9 mouse cellular contexts compared by ENCODE assay signal in genomic region chr9:83652590-83653172, GRCm38 (mm10).
DNase-seq lines count a peak whose midpoint lies in the region; ATAC-seq and TF ChIP-seq lines count a peak whose summit lies in the region.
"Had no signal": no experiment of that assay in that cellular context is flagged by ENCODE, and none has a peak within 500 bp of the region (broad histone marks: within the 10 kb centered on the region; RNA-seq: fewer than 3 reads in every experiment).

No protein-coding gene starts in this region.

- no peaks in the 10 kb centered on the region for H3K9me3 ChIP-seq in forebrain, embryonic 13.5 days (replicated peaks)
- no peaks in the 10 kb centered on the region for H3K9me3 ChIP-seq in forebrain, embryonic 12.5 days
- H3K9me3 ChIP-seq: limb, embryonic 13.5 days had no signal

- no peaks in the 10 kb centered on the region for H3K36me3 ChIP-seq in forebrain, embryonic 13.5 days (ENCODE audit: poor library complexity, severe bottlenecking)
- H3K36me3 ChIP-seq in forebrain, embryonic 12.5 days (replicated peaks): no peaks in the 10 kb centered on the region
- no peaks in the 10 kb centered on the region for H3K36me3 ChIP-seq in small intestine, adult 2 months (ENCODE audit: control insufficient read depth, insufficient read depth, low read length)
- H3K36me3 ChIP-seq: limb, embryonic 13.5 days had no signal

- peaks cover 18% of the 10 kb centered on the region for H3K4me1 ChIP-seq in forebrain, embryonic 13.5 days
- peaks cover 12% of the 10 kb centered on the region for H3K4me1 ChIP-seq in forebrain, embryonic 12.5 days
- no peaks in the 10 kb centered on the region for H3K4me1 ChIP-seq in small intestine, adult 2 months (ENCODE audit: control insufficient read depth, insufficient read depth, insufficient read length, low read length)

- no peak overlapping the region for H3K4me2 ChIP-seq in forebrain, embryonic 13.5 days
- H3K4me2 ChIP-seq in forebrain, embryonic 12.5 days: no peak overlapping the region
- H3K4me2 ChIP-seq: limb, embryonic 13.5 days had no signal

- 32% methylated on average over 15 of the region's 15 CpGs for WGBS in forebrain, embryonic 13.5 days
- 28% methylated on average over 15 of the region's 15 CpGs for WGBS in forebrain, embryonic 12.5 days
- WGBS in small intestine, adult 2 months: 27% methylated on average over 15 of the region's 15 CpGs

- peak; percentile 68; the same call in 1 of the 2 replicates for TF ChIP-seq CTCF in small intestine, adult 2 months (IDR thresholded peaks at IDR 0.05; ENCODE audit: extremely low read depth, insufficient read length, insufficient replicate concordance, low read depth, low read length)

- no peak overlapping the region for H3K4me3 ChIP-seq in forebrain, embryonic 13.5 days
- no peak overlapping the region for H3K4me3 ChIP-seq in forebrain, embryonic 12.5 days (replicated peaks)
- no peak overlapping the region for H3K4me3 ChIP-seq in small intestine, adult 2 months (ENCODE audit: low read depth, low read length)
- H3K4me3 ChIP-seq: limb, embryonic 13.5 days had no signal

- H3K27ac ChIP-seq in forebrain, embryonic 13.5 days: no peak overlapping the region
- no peak overlapping the region for H3K27ac ChIP-seq in forebrain, embryonic 12.5 days
- H3K27ac ChIP-seq in small intestine, adult 2 months (ENCODE audit: insufficient read depth, low read depth, low read length): no peak overlapping the region
- H3K27ac ChIP-seq: limb, embryonic 13.5 days had no signal

- no peak for TF ChIP-seq POLR2A in small intestine, adult 2 months (IDR thresholded peaks at IDR 0.05; ENCODE audit: low read depth, low read length)

- no peaks in the 10 kb centered on the region for H3K27me3 ChIP-seq in forebrain, embryonic 13.5 days
- 0 out of 2 replicates have a peak, but pooled peaks cover 3% of the 10 kb centered on the region for H3K27me3 ChIP-seq in forebrain, embryonic 12.5 days
- H3K27me3 ChIP-seq in small intestine, adult 2 months (ENCODE audit: control insufficient read depth, insufficient read depth, low read length): no peaks in the 10 kb centered on the region; the same call in 1 of the 2 replicates
- H3K27me3 ChIP-seq: limb, embryonic 13.5 days had no signal

- H3K9ac ChIP-seq in forebrain, embryonic 13.5 days: no peak overlapping the region
- H3K9ac ChIP-seq in forebrain, embryonic 12.5 days: no peak overlapping the region
- H3K9ac ChIP-seq: limb, embryonic 13.5 days had no signal

- peak; percentile 17 to 24 for DNase-seq in spleen, postnatal 36 days (ENCODE audit: low spot score in 2 of 2)
- DNase-seq in spleen, postnatal 4 days (ENCODE audit: low spot score in 2 of 2): no peak
- DNase-seq in embryo, embryonic 11 days: peak; percentile 65
- DNase-seq in urinary bladder, postnatal 14 days (ENCODE audit: low spot score): no peak
- DNase-seq in ovary, postnatal 10 days (ENCODE audit: low spot score): no peak

- 0 out of 2 replicates have a peak, but pooled peaks have one; percentile 6 for ATAC-seq in forebrain, embryonic 13.5 days
- no peak for ATAC-seq in forebrain, embryonic 12.5 days (ENCODE audit: low FRiP score)

Comparison
In these comparisons a context has a peak if more than half of its experiments do, and no peak if none do; other contexts are left out.
1. DNase-seq: peak in spleen, postnatal 36 days (2 of 2) and embryo, embryonic 11 days (single experiment); none in spleen, postnatal 4 days (0 of 2), urinary bladder, postnatal 14 days (single experiment) and ovary, postnatal 10 days (single experiment).